Mouse (Mus musculus): ENCODE data around the gene Alx3. TPM values are rescaled to one million over a fixed set of nuclear protein-coding genes. Genes with fewer than 3 reads are reported as not detected.
A peak's percentile ranks its signal among the peaks of the same experiment; 100 is the strongest.

The Alx3 gene
- polyA plus RNA-seq, 1 experiment from 2014 or later: 0.09 TPM

GRCm38 (mm10) chr3:107595264-107595937 lies 570 bp downstream of the Alx3 start:
- H3K27ac ChIP-seq: no peak overlapping the region
- H3K4me2 ChIP-seq (ENCODE audit: low read length): peak overlapping the region; percentile 57
- peaks cover 4% of the 10 kb centered on the region for H3K4me1 ChIP-seq (replicated peaks; ENCODE audit: insufficient read depth, low read length)
- no peak overlapping the region for H3K9ac ChIP-seq (ENCODE audit: low read depth, low read length)
- H3K9me3 ChIP-seq (replicated peaks; ENCODE audit: low read length): no peaks in the 10 kb centered on the region
- DNase-seq (ENCODE audit: low spot score) (no peak), ATAC-seq (replicated peaks; ENCODE audit: low FRiP score, low read depth) (no peak; the same call in 1 of the 2 replicates)
- no peak for TF ChIP-seq CTCF (IDR thresholded peaks at IDR 0.05; ENCODE audit: low read depth)
- peaks cover 66% of the 10 kb centered on the region for H3K27me3 ChIP-seq (ENCODE audit: insufficient read depth, low read length)
- under 1% methylated on average over 48 of the region's 50 CpGs for WGBS
- no peaks in the 10 kb centered on the region for H3K36me3 ChIP-seq (ENCODE audit: insufficient read depth, low read length)
- peak overlapping the region; percentile 35 for H3K4me3 ChIP-seq (replicated peaks; ENCODE audit: low read depth, low read length)

DNA sequence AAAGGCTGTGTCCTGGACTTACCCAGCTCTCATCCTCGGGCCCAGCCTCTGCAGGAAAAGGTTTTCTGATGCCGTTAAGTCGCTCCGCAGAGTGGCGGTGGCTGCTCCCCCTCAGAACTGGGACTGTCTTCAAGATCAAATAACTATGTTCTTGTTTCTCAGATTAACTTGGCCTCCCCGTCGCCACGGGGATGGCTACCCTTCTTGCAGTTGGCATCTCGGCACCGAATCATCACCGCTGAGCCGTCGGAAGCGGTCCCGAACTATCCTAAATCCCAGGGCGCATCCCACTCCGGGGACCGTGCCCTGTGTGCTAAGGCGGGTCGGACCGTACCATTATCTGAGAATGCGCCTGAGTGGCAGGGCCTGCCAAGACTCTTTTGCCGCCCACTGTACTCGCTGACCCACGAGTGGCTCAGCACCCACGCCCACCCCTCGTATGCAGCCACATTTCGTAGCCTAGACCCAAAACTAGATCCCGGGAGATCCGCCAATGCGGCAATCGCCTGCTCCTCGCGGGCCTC lies 1.2 kb downstream of the Alx3 start:
- no peak for DNase-seq (ENCODE audit: low spot score)
- no peak overlapping the region for H3K9ac ChIP-seq (ENCODE audit: low read depth, low read length)
- 3% methylated on average over 34 of the region's 34 CpGs for WGBS
- ATAC-seq (replicated peaks; ENCODE audit: low FRiP score, low read depth): no peak
- H3K4me2 ChIP-seq (ENCODE audit: low read length): peak overlapping the region; percentile 57; the same call in 1 of the 2 replicates
- no peak overlapping the region for H3K27ac ChIP-seq
- peaks cover 4% of the 10 kb centered on the region for H3K4me1 ChIP-seq (replicated peaks; ENCODE audit: insufficient read depth, low read length)
- no peaks in the 10 kb centered on the region for H3K9me3 ChIP-seq (replicated peaks; ENCODE audit: low read length)
- peak overlapping the region; percentile 35; the same call in 1 of the 2 replicates for H3K4me3 ChIP-seq (replicated peaks; ENCODE audit: low read depth, low read length)
- H3K27me3 ChIP-seq (ENCODE audit: insufficient read depth, low read length): peaks cover 70% of the 10 kb centered on the region
- no peak for TF ChIP-seq CTCF (IDR thresholded peaks at IDR 0.05; ENCODE audit: low read depth)
- H3K36me3 ChIP-seq (ENCODE audit: insufficient read depth, low read length): no peaks in the 10 kb centered on the region

GRCm38 (mm10) chr3:107596559-107596958 lies 1.7 kb downstream of the Alx3 start:
- H3K4me1 ChIP-seq (replicated peaks; ENCODE audit: insufficient read depth, low read length): peaks cover 4% of the 10 kb centered on the region
- TF ChIP-seq CTCF (IDR thresholded peaks at IDR 0.05; ENCODE audit: low read depth): no peak
- peaks cover 73% of the 10 kb centered on the region for H3K27me3 ChIP-seq (ENCODE audit: insufficient read depth, low read length)
- H3K4me3 ChIP-seq (replicated peaks; ENCODE audit: low read depth, low read length): no peak overlapping the region; the same call in 1 of the 2 replicates
- ATAC-seq (replicated peaks; ENCODE audit: low FRiP score, low read depth) (no peak), DNase-seq (ENCODE audit: low spot score) (no peak)
- H3K9ac ChIP-seq (ENCODE audit: low read depth, low read length): no peak overlapping the region
- no peak overlapping the region for H3K27ac ChIP-seq
- H3K4me2 ChIP-seq (ENCODE audit: low read length): no peak overlapping the region
- 1% methylated on average over 26 of the region's 26 CpGs for WGBS
- no peaks in the 10 kb centered on the region for H3K36me3 ChIP-seq (ENCODE audit: insufficient read depth, low read length)
- H3K9me3 ChIP-seq (replicated peaks; ENCODE audit: low read length): no peaks in the 10 kb centered on the region

GRCm38 (mm10) chr3:107597134-107597533 lies 2.3 kb downstream of the Alx3 start:
- no peak for ATAC-seq (replicated peaks; ENCODE audit: low FRiP score, low read depth)
- peaks cover 73% of the 10 kb centered on the region for H3K27me3 ChIP-seq (ENCODE audit: insufficient read depth, low read length)
- H3K4me1 ChIP-seq (replicated peaks; ENCODE audit: insufficient read depth, low read length): peaks cover 4% of the 10 kb centered on the region

DNA sequence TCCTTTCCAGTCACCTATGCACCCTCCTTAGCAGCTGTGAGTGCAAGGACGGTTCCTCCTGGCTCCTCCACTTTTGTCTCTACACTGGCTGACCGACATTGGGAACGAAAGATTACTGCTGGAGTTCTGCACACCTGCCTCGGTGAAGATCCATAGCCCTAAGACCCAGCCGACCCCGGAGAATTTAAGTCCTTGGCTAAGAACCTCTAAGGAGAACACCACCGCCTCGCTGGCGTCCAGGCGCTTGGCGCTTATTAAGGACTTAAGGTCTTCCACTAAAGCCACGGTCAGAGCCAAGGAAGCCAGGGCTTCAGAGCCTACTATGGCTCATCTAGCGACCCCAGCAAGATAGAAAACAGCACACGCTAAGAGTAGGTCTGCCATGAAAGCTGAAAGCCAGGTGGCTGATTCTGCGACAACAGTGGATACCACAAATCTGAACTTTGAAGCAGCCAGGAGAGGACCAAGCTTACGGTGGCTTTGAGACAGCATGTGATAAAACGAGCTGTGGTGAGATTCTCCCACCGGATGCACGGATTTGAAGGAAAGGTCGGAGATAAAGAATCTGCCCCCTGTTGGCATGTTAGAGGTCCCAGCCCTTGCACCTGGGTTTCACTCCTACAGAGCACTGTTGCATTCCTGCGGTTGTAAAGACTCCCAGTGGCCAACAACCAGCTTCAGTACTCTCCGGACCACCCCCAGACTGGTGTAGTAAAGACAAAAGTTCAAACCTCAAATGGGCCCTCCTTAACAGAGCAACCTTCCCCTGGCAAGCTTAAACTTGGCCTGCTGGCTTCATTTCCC lies 3.0 kb downstream of the Alx3 start:
- DNase-seq (ENCODE audit: low spot score) (no peak), ATAC-seq (replicated peaks; ENCODE audit: low FRiP score, low read depth) (no peak)
- WGBS: 11% methylated on average over 22 of the region's 22 CpGs
- no peak overlapping the region for H3K4me2 ChIP-seq (ENCODE audit: low read length)
- H3K4me3 ChIP-seq (replicated peaks; ENCODE audit: low read depth, low read length): no peak overlapping the region
- peaks cover 71% of the 10 kb centered on the region for H3K27me3 ChIP-seq (ENCODE audit: insufficient read depth, low read length)
- H3K27ac ChIP-seq: no peak overlapping the region
- TF ChIP-seq CTCF (IDR thresholded peaks at IDR 0.05; ENCODE audit: low read depth): peak; percentile 23; the same call in 1 of the 2 replicates
- H3K36me3 ChIP-seq (ENCODE audit: insufficient read depth, low read length): no peaks in the 10 kb centered on the region
- H3K4me1 ChIP-seq (replicated peaks; ENCODE audit: insufficient read depth, low read length): peaks cover 4% of the 10 kb centered on the region
- H3K9me3 ChIP-seq (replicated peaks; ENCODE audit: low read length): no peaks in the 10 kb centered on the region
- no peak overlapping the region for H3K9ac ChIP-seq (ENCODE audit: low read depth, low read length)

More at GRCm38 (mm10) chr3:107597134-107597533, 2.3 kb downstream of the Alx3 start:
- DNase-seq (ENCODE audit: low spot score): no peak
- 2% methylated on average over 21 of the region's 24 CpGs for WGBS
- Histone ChIP-seq H3K9me3 (replicated peaks; ENCODE audit: low read length) (no peaks in the 10 kb centered on the region), H3K9ac (ENCODE audit: low read depth, low read length) (no peak overlapping the region), H3K4me2 (ENCODE audit: low read length) (no peak overlapping the region), H3K36me3 (ENCODE audit: insufficient read depth, low read length) (no peaks in the 10 kb centered on the region), H3K4me3 (replicated peaks; ENCODE audit: low read depth, low read length) (no peak overlapping the region), H3K27ac (no peak overlapping the region)
- no peak for TF ChIP-seq CTCF (IDR thresholded peaks at IDR 0.05; ENCODE audit: low read depth)

DNA sequence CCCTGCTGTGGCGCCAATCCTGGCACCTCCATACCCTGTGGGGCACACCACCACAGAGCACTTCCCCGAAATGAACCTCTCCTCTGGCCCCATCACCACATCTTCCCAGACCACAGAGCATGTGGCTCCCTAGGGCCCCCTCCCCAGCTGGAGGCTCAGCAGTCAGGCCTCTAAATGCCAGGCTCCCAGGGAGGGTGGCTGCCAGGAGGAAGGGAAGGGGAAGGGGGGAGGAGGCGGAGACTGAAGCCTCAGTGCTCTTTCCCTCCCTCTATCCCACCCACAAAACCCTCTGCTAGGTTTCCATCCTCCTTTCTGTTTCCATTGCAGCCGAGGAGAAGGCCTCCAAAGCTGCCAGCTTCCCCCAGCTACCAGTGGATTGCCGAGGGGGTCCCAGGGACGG lies 5.3 kb downstream of the Alx3 start:
- WGBS: 60% methylated on average over 6 of the region's 6 CpGs
- no peak overlapping the region for H3K9ac ChIP-seq (ENCODE audit: low read depth, low read length)
- H3K4me1 ChIP-seq (replicated peaks; ENCODE audit: insufficient read depth, low read length): peaks cover 4% of the 10 kb centered on the region
- H3K36me3 ChIP-seq (ENCODE audit: insufficient read depth, low read length): no peaks in the 10 kb centered on the region
- no peak overlapping the region for H3K4me2 ChIP-seq (ENCODE audit: low read length)
- ATAC-seq (replicated peaks; ENCODE audit: low FRiP score, low read depth) (no peak), DNase-seq (ENCODE audit: low spot score) (no peak)
- no peak for TF ChIP-seq CTCF (IDR thresholded peaks at IDR 0.05; ENCODE audit: low read depth)
- peaks cover 48% of the 10 kb centered on the region for H3K27me3 ChIP-seq (ENCODE audit: insufficient read depth, low read length)
- no peak overlapping the region for H3K27ac ChIP-seq
- H3K4me3 ChIP-seq (replicated peaks; ENCODE audit: low read depth, low read length): no peak overlapping the region
- H3K9me3 ChIP-seq (replicated peaks; ENCODE audit: low read length): no peaks in the 10 kb centered on the region
